Mouse (Mus musculus): Measurements from ENCODE around the gene Loxl1.

GRCm38 (mm10) chr9:58278821-58279723 lies 33.9 kb downstream of the Loxl1 start:
- TF ChIP-seq POLR2A (IDR thresholded peaks at IDR 0.05; ENCODE audit: borderline replicate concordance, extremely low read depth, low read depth, low read length), result no peak
- no peak for TF ChIP-seq CTCF (IDR thresholded peaks at IDR 0.05; ENCODE audit: insufficient read depth, low read length)

Data from lung, adult 2 months (tissue).